Mouse (Mus musculus): ENCODE measurements around the gene Mov10l1. TPM values are rescaled to one million over a fixed set of nuclear protein-coding genes. Genes with fewer than 3 reads are reported as not detected.

Mov10l1 gene
- polyA plus RNA-seq, 1 experiment from 2014 or later: not detected

DNA sequence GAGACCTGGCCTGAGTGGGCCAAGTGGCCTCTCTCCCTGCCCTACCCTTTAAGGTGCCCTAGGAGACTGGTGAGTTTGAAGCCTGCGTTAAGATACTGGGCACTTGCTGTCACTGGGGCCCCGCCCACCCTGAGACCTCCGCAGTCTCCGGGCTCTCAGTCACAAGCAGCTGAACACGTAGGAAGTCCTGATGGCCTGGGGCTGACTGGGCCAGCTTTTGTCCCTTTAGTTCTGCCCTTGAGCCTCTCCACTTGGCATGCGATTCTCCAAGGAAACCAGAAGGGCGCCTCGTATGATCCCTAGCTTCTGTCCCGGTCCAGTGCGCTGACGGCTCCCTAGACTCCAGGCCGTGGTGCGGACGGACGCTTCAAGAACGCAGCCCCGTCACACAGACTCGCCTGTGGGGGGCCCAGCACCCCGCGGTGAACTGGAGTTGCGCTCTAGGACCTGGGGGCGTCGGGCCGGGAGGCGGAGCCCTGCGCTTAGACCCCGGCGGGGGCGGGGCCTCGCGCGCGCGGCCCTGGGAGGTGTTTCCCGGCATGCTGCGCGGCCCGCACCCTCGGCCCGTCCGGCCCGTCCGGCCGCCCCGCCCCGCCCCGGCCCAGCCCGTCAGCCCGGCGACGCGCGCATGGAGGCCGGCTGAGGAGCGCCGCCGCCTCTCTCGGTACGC is 92.9 kb downstream of the Mov10l1 start:
- peaks cover 37% of the 10 kb centered on the region for H3K4me1 ChIP-seq (replicated peaks)

DNA sequence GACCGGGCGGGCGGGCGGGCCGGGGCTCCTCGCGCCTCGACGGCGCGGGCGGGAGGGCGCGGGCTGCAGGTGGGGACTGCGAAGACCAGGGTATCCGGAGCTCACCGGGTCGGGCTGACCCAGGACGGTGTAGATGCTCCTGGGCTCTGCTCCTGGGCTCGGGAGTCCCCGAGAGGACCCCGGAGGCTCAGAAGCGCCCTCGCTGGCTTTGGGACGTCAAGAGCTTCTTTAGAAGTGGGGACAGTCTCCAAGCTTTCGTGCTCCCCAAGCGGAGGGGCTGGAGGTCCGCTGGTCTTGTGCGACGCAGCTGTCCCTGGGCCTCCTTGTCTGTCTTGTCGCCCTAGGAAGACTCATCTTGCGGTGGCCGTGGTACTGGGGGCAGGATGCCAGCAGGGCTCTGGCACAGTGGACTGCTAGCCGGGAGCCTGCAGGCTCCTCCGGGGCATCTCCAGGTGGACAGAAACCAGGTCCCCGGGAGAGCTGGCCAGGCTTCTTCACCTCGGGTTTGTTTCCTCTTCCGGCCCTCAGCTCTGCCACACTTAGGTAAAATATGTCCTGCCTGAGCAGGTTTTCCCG is 93.5 kb downstream of the Mov10l1 start:
- peaks cover 37% of the 10 kb centered on the region for H3K4me1 ChIP-seq (replicated peaks)
- WGBS: 0% methylated on average over 31 of the region's 39 CpGs
- H3K9me3 ChIP-seq: no peaks in the 10 kb centered on the region
- H3K9ac ChIP-seq (replicated peaks): peak overlapping the region; percentile 91
- peak overlapping the region; percentile 92 for H3K4me2 ChIP-seq
- no peaks in the 10 kb centered on the region for H3K27me3 ChIP-seq
- peaks cover 16% of the 10 kb centered on the region for H3K36me3 ChIP-seq
- ATAC-seq (ENCODE audit: insufficient number of reproducible peaks, insufficient read depth, low FRiP score, low TSS enrichment, low read depth): peak; percentile 72
- peak overlapping the region; percentile 90 for H3K4me3 ChIP-seq (replicated peaks)
- peak overlapping the region; percentile 74 for H3K27ac ChIP-seq

More for the DNA sequence above, 92.9 kb downstream of the Mov10l1 start:
- peaks cover 10% of the 10 kb centered on the region; the same call in 1 of the 2 replicates for H3K36me3 ChIP-seq
- peaks cover 2% of the 10 kb centered on the region for H3K27me3 ChIP-seq
- ATAC-seq (ENCODE audit: insufficient number of reproducible peaks, insufficient read depth, low FRiP score, low TSS enrichment, low read depth): peak; percentile 85
- H3K4me2 ChIP-seq: peak overlapping the region; percentile 92
- peak overlapping the region; percentile 91 for H3K9ac ChIP-seq (replicated peaks)
- no peaks in the 10 kb centered on the region for H3K9me3 ChIP-seq
- H3K27ac ChIP-seq: peak overlapping the region; percentile 74
- WGBS: under 1% methylated on average over 37 of the region's 59 CpGs
- H3K4me3 ChIP-seq (replicated peaks): peak overlapping the region; percentile 90

DNA sequence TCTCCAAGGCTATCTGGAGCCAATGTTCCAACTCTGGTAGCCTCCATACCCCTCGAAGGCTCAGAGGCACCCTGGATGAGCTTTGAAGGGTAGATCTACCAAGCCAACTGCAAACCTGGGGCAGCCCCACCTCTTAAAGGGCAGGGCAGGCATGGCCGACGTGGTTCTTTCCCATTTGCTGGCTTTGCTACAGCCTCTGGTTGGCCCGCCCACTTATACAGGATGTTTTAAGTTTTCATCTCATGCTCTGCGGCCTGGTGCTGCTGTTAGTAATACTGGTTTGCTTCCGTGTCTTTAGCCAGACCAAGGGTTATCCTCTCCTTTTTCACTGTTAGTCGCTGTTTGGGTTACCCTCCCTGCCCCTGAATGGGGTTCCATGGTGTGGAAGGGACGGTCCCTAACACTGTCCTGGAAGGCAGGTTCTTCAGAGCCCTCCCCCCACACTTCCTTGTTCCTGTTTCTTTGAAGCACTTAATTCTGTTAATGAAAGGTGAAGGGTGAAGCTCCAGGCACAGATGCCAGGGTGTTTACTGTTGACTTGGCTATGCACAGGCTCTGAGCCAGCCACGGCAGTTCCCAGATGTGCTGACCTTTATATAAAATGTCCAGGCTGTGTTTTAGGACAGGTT is 95.6 kb downstream of the Mov10l1 start:
- H3K4me2 ChIP-seq: peak overlapping the region; percentile 92
- no peaks in the 10 kb centered on the region for H3K9me3 ChIP-seq
- no peak overlapping the region for H3K27ac ChIP-seq
- no peak for ATAC-seq (ENCODE audit: insufficient number of reproducible peaks, insufficient read depth, low FRiP score, low TSS enrichment, low read depth)
- peak overlapping the region; percentile 0; the same call in 1 of the 2 replicates for H3K4me3 ChIP-seq (replicated peaks)
- H3K9ac ChIP-seq (replicated peaks): peak overlapping the region; percentile 37; the same call in 1 of the 2 replicates
- no peaks in the 10 kb centered on the region for H3K27me3 ChIP-seq
- 48% methylated on average over 9 of the region's 9 CpGs for WGBS
- peaks cover 37% of the 10 kb centered on the region for H3K36me3 ChIP-seq
- H3K4me1 ChIP-seq (replicated peaks): peaks cover 37% of the 10 kb centered on the region

DNA sequence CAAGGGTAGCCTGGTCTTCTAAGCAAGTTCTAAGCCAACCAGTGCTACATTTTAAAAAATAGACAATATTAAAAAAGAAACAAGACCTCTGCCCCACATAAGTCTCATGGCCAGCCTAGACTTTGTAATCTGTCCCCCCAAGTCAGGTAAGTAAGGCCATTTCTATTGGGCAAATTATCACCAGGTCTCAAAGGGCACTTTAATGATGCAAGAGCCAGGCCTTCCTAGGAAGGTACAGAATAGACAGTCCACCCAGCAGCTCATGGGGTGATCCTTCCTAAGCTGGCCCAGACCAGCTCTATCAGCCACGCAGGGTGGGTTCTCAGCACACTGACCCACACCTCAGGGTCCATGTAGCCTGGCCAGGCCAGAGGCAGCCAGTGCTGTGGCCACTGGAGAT is 101.2 kb downstream of the Mov10l1 start:
- no peak for ATAC-seq (ENCODE audit: insufficient number of reproducible peaks, insufficient read depth, low FRiP score, low TSS enrichment, low read depth)
- Histone ChIP-seq H3K27me3 (no peaks in the 10 kb centered on the region), H3K9me3 (no peaks in the 10 kb centered on the region), H3K4me3 (replicated peaks) (no peak overlapping the region), H3K4me2 (no peak overlapping the region), H3K4me1 (replicated peaks) (peaks cover 9% of the 10 kb centered on the region; the same call in 1 of the 2 replicates), H3K27ac (no peak overlapping the region), H3K36me3 (peaks cover 77% of the 10 kb centered on the region), H3K9ac (replicated peaks) (no peak overlapping the region)
- 96% methylated on average over 1 of the region's 1 CpGs for WGBS

DNA sequence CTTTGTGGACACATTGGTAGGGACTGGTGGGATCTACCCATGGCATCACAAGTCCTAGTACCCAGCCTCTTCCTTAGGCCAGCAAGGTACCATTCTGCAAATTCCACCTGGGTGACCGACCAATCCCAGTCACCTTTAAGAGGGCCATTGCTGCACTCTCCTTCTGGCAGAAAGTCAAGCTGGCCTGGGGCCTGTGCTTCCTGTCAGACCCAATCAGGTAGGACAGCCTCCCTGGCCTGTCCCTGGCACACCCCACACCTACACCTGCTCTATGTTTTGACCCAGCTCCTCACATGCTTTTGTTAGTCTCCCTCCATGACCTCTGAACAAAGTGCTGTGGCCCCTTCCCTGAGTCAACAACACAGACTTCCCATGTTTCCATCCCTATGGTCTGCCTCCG is 102.1 kb downstream of the Mov10l1 start:
- Histone ChIP-seq H3K9me3 (no peaks in the 10 kb centered on the region), H3K27me3 (no peaks in the 10 kb centered on the region), H3K36me3 (peaks cover 70% of the 10 kb centered on the region), H3K27ac (no peak overlapping the region), H3K4me2 (no peak overlapping the region), H3K4me1 (replicated peaks) (peaks cover 11% of the 10 kb centered on the region), H3K4me3 (replicated peaks) (no peak overlapping the region), H3K9ac (replicated peaks) (no peak overlapping the region)
- WGBS: 92% methylated on average over 2 of the region's 2 CpGs
- no peak for ATAC-seq (ENCODE audit: insufficient number of reproducible peaks, insufficient read depth, low FRiP score, low TSS enrichment, low read depth)

DNA sequence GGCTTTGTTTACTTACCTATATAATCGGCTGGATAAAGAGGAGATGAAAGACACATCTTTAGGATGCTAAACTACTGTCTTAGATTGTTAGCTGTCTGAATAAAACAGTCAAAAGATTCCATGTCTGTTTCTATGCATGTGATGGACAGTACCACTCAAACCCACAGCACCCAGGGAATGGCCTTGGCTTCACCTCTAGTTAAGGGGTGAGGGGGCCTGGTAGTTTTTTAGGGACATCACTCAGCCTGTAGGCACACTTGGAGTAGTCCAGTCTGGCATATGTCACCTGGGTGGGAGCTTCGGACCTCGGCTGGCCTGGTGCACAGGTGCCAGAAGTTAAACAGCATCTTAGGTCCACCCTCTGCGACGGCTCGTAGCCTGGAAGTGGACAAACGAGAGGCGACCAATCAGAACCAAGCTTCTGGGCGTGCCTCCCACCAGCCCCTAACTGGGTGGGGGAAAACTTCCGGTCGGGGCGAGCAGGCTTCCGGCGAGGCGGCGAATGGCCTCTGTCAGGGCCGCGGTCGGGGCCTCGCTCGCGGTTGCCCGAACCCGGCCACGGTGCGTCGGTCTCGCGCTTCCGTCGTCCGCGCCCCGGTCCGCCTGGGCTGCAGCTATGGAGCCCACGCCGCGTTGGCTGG is 106.0 kb downstream of the Mov10l1 start, which contains the start of gene Selenoo:
Selenoo (plus strand) TSS at position 478 of the 641 bp plus-strand sequence.
- H3K36me3 ChIP-seq: peaks cover 57% of the 10 kb centered on the region

DNA sequence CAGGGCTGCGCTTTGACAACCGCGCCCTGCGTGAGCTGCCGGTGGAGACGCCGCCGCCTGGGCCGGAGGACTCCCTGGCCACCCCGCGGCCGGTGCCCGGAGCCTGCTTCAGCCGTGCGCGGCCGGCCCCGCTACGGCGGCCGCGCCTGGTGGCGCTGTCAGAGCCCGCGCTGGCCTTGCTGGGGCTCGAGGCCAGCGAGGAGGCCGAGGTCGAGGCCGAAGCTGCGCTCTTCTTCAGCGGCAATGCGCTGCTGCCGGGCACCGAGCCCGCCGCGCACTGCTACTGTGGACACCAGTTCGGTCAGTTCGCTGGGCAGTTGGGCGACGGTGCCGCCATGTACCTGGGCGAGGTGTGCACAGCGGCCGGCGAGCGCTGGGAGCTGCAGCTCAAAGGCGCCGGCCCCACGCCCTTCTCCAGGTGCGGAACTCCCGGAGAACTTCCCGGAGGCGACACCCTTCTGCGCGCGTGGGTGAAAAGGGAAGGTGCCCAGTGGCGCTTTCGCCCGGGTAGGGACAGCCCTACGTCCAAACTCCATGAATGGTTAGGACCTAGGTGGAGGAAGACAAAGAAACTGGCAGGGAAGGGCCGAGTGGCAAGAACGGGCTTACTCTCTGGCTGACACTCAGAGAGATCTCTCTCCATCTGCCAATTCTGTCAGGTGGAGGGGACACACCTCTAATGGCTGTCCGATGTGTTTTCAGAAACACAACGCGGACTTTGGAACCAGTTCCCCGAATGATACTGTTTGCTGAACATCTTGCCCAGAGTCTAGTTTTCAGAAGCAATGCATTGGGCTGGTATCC is 106.7 kb downstream of the Mov10l1 start:
- H3K36me3 ChIP-seq: peaks cover 57% of the 10 kb centered on the region
- peaks cover 21% of the 10 kb centered on the region for H3K4me1 ChIP-seq (replicated peaks)
- H3K9me3 ChIP-seq: no peaks in the 10 kb centered on the region
- WGBS: 4% methylated on average over 68 of the region's 68 CpGs
- H3K27me3 ChIP-seq: no peaks in the 10 kb centered on the region
- peak overlapping the region; percentile 99 for H3K4me2 ChIP-seq
- H3K4me3 ChIP-seq (replicated peaks): peak overlapping the region; percentile 99
- ATAC-seq (ENCODE audit: insufficient number of reproducible peaks, insufficient read depth, low FRiP score, low TSS enrichment, low read depth): peak; percentile 22; the same call in 1 of the 2 replicates
- H3K27ac ChIP-seq: peak overlapping the region; percentile 69
- peak overlapping the region; percentile 94 for H3K9ac ChIP-seq (replicated peaks)

More for the DNA sequence above, 106.0 kb downstream of the Mov10l1 start, which contains the start of gene Selenoo:
- 1% methylated on average over 38 of the region's 38 CpGs for WGBS
- Histone ChIP-seq H3K4me2 (peak within 1 kb of the TSS; percentile 99), H3K9ac (replicated peaks) (peak within 1 kb of the TSS; percentile 94), H3K4me1 (replicated peaks) (peaks cover 21% of the 10 kb centered on the region), H3K4me3 (replicated peaks) (peak within 1 kb of the TSS; percentile 99), H3K9me3 (no peaks in the 10 kb centered on the region), H3K27ac (peak within 1 kb of the TSS; percentile 69), H3K27me3 (no peaks in the 10 kb centered on the region)
- peak; percentile 86 for ATAC-seq (ENCODE audit: insufficient number of reproducible peaks, insufficient read depth, low FRiP score, low TSS enrichment, low read depth)

DNA sequence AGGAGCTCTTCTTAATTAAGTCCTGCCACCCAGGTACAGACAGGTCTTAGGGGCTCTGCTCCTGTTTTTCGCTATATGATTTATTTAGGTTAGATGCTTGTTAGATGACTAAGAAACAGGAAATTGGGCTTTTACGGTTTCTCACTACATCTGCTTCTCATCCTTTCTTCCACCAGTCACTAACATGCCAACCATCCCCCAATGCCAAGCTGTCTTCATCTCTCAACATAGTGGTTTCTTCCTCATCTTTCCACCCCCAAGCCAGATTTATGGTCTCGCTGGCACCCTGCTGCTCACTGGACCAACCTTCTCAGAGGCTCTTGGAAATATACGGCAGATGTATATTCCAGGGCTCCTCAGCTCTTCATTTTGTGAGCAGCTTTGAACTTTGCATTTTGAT is 108.0 kb downstream of the Mov10l1 start:
- no peak overlapping the region for H3K4me3 ChIP-seq (replicated peaks)
- peaks cover 57% of the 10 kb centered on the region for H3K36me3 ChIP-seq
- H3K4me1 ChIP-seq (replicated peaks): peaks cover 21% of the 10 kb centered on the region
- WGBS: 64% methylated on average over 4 of the region's 4 CpGs
- peak overlapping the region; percentile 94; the same call in 1 of the 2 replicates for H3K9ac ChIP-seq (replicated peaks)
- ATAC-seq (ENCODE audit: insufficient number of reproducible peaks, insufficient read depth, low FRiP score, low TSS enrichment, low read depth): no peak
- H3K27ac ChIP-seq: no peak overlapping the region
- no peak overlapping the region for H3K4me2 ChIP-seq
- H3K27me3 ChIP-seq: no peaks in the 10 kb centered on the region
- no peaks in the 10 kb centered on the region for H3K9me3 ChIP-seq

DNA sequence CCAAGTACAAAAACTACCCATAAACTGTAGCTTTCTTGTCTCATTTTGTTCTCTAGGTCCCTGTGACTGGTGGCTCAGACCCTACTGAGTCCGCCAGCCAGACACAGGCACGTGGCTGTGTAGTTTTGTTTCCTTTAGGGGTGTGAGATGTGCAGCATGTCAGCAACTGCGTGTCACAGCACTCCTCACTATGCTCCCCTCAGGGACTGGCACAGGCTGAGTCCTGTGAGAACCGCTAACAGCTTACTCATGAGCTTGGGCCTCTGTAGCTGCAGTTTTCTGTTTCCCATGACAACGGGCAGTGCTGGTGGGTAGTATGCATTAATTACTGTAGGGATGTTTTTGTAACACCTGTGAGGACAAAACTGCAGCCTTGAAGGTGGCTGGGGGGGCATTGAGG is 109.5 kb downstream of the Mov10l1 start:
- Histone ChIP-seq H3K9ac (replicated peaks) (no peak overlapping the region), H3K4me2 (no peak overlapping the region), H3K9me3 (no peaks in the 10 kb centered on the region), H3K27ac (no peak overlapping the region), H3K27me3 (no peaks in the 10 kb centered on the region), H3K36me3 (peaks cover 57% of the 10 kb centered on the region), H3K4me1 (replicated peaks) (peaks cover 21% of the 10 kb centered on the region), H3K4me3 (replicated peaks) (no peak overlapping the region)
- ATAC-seq (ENCODE audit: insufficient number of reproducible peaks, insufficient read depth, low FRiP score, low TSS enrichment, low read depth): no peak
- WGBS: 83% methylated on average over 5 of the region's 5 CpGs

DNA sequence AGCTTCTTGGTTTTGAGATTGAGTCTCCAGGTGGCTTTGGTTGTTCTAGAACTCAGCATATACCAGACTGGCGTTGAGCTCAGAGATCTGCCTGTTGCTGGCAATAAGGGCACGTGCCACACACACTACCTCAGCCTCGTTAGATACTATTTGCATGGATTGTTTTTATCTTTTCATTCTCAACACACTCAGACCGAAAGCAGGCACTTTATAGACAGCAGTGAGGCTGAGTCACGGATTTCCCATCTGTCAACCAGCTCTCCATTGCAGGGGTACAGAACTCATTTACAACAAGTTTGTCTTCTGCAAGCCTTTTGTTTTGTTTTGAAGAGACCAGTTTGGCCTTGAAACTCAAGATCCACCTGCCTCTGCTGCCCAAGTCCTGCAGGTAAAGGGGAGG is 114.7 kb downstream of the Mov10l1 start:
- Histone ChIP-seq H3K27me3 (no peaks in the 10 kb centered on the region), H3K9ac (replicated peaks) (no peak overlapping the region), H3K36me3 (peaks cover 100% of the 10 kb centered on the region), H3K4me1 (replicated peaks) (no peaks in the 10 kb centered on the region), H3K27ac (no peak overlapping the region), H3K9me3 (no peaks in the 10 kb centered on the region), H3K4me3 (replicated peaks) (no peak overlapping the region), H3K4me2 (no peak overlapping the region)
- ATAC-seq (ENCODE audit: insufficient number of reproducible peaks, insufficient read depth, low FRiP score, low TSS enrichment, low read depth): no peak
- WGBS: 92% methylated on average over 5 of the region's 5 CpGs
